In genomic region chrX:136321692-136322091, GRCm38 (mm10) we compare ENCODE assay signal across 10 mouse cellular contexts. TPM values are rescaled to one million over a fixed set of nuclear protein-coding genes. Genes with fewer than 3 reads are reported as not detected.
DNase-seq lines count a peak whose midpoint lies in the region; ATAC-seq and TF ChIP-seq lines count a peak whose summit lies in the region.
"Had no signal": no experiment of that assay in that cellular context is flagged by ENCODE, and none has a peak within 500 bp of the region (broad histone marks: within the 10 kb centered on the region; RNA-seq: fewer than 3 reads in every experiment).

No protein-coding gene starts in this region.

- DNase-seq in kidney, adult 11 months, result peak; percentile 5
- peak; percentile 61 for DNase-seq in MN1 (ENCODE audit: low spot score)
- DNase-seq in cerebellum, adult 9-11 months, result peak; percentile 22
- peak; percentile 37 to 50 for DNase-seq in heart, postnatal 36 days
- DNase-seq in left cerebral cortex, adult 2 months (ENCODE audit: extremely low spot score in 1 of 2, low spot score in 2 of 2), result peak; percentile 46 to 71
- peak; percentile 61 for DNase-seq in midbrain, postnatal 0 days (ENCODE audit: low spot score)
- peak; percentile 9 to 27 for DNase-seq in thymus, postnatal 10 days (ENCODE audit: low spot score in 2 of 2)

- ATAC-seq in kidney, embryonic 16.5 days (ENCODE audit: low FRiP score, low TSS enrichment), result no peak
- no peak for ATAC-seq in midbrain, postnatal 0 days (ENCODE audit: low FRiP score)

- H3K4me2 ChIP-seq in kidney, embryonic 16.5 days (replicated peaks; ENCODE audit: low read depth, low read length), result no peak overlapping the region
- no peak overlapping the region for H3K4me2 ChIP-seq in midbrain, postnatal 0 days (ENCODE audit: low read depth, low read length, poor library complexity, severe bottlenecking)
- H3K4me2 ChIP-seq: embryonic facial prominence, embryonic 13.5 days had no signal

- H3K36me3 ChIP-seq in kidney, embryonic 16.5 days (ENCODE audit: insufficient read depth, low read length), result no peaks in the 10 kb centered on the region
- H3K36me3 ChIP-seq in midbrain, postnatal 0 days (ENCODE audit: insufficient read depth, low read length), result no peaks in the 10 kb centered on the region
- H3K36me3 ChIP-seq: embryonic facial prominence, embryonic 13.5 days had no signal

- no peaks in the 10 kb centered on the region for H3K9me3 ChIP-seq in kidney, embryonic 16.5 days (ENCODE audit: low read length)
- H3K9me3 ChIP-seq in midbrain, postnatal 0 days (ENCODE audit: low read length), result no peaks in the 10 kb centered on the region
- H3K9me3 ChIP-seq: embryonic facial prominence, embryonic 13.5 days; megakaryocyte, embryonic 14.5 days had no signal

- 7% methylated on average over 3 of the region's 3 CpGs for WGBS in kidney, embryonic 16.5 days
- 10% methylated on average over 3 of the region's 3 CpGs for WGBS in midbrain, postnatal 0 days

- TF ChIP-seq CTCF in left cerebral cortex, adult 2 months (IDR thresholded peaks at IDR 0.05), result peak; percentile 82
- peak; percentile 85 for TF ChIP-seq CTCF in midbrain, postnatal 0 days (IDR thresholded peaks at IDR 0.05)

- intact Hi-C loops in heart, postnatal 36 days (cut with DNase I), result loop anchor here (1.0 to 5.0 kb wide), 3 partner anchors 84 to 274 kb away; no protein-coding TSS in a partner anchor
- intact Hi-C loops in left cerebral cortex, adult 2 months (cut with DNase I), result no loop called here

- H3K27me3 ChIP-seq in kidney, embryonic 16.5 days (ENCODE audit: insufficient read depth, low read length), result peaks cover 8% of the 10 kb centered on the region; the same call in 1 of the 2 replicates
- H3K27me3 ChIP-seq in midbrain, postnatal 0 days (ENCODE audit: insufficient read depth, low read length), result no peaks in the 10 kb centered on the region
- H3K27me3 ChIP-seq: embryonic facial prominence, embryonic 13.5 days; megakaryocyte, embryonic 14.5 days had no signal

- H3K9ac ChIP-seq in kidney, embryonic 16.5 days (replicated peaks; ENCODE audit: low read length), result no peak overlapping the region
- H3K9ac ChIP-seq in midbrain, postnatal 0 days (replicated peaks; ENCODE audit: low read length, poor library complexity, severe bottlenecking), result no peak overlapping the region
- H3K9ac ChIP-seq: embryonic facial prominence, embryonic 13.5 days had no signal

- H3K4me1 ChIP-seq in kidney, embryonic 16.5 days (ENCODE audit: insufficient read depth, low read length), result no peaks in the 10 kb centered on the region
- H3K4me1 ChIP-seq in midbrain, postnatal 0 days (ENCODE audit: insufficient read depth, low read length), result no peaks in the 10 kb centered on the region
- H3K4me1 ChIP-seq: embryonic facial prominence, embryonic 13.5 days; megakaryocyte, embryonic 14.5 days had no signal

- H3K4me3 ChIP-seq in kidney, embryonic 16.5 days (ENCODE audit: low read length), result no peak overlapping the region
- no peak overlapping the region for H3K4me3 ChIP-seq in left cerebral cortex, adult 2 months
- H3K4me3 ChIP-seq in midbrain, postnatal 0 days (ENCODE audit: low read depth, low read length), result no peak overlapping the region
- H3K4me3 ChIP-seq: embryonic facial prominence, embryonic 13.5 days; megakaryocyte, embryonic 14.5 days had no signal

- no peak overlapping the region for H3K27ac ChIP-seq in kidney, embryonic 16.5 days (ENCODE audit: low read length)
- H3K27ac ChIP-seq in left cerebral cortex, adult 2 months, result no peak overlapping the region
- no peak overlapping the region for H3K27ac ChIP-seq in midbrain, postnatal 0 days (ENCODE audit: low read depth, low read length)
- H3K27ac ChIP-seq: embryonic facial prominence, embryonic 13.5 days had no signal

RNA-seq across cellular contexts. Expression of gene Bex3, which starts 51.6 kb away (rescaled TPM):
- polyA plus RNA-seq in kidney, embryonic 16.5 days (2015; fragmentation: Nextera tagmentation; extraction: Ambion mirVana), result 441 and 452 TPM in 2 replicates
- 10 to 100 TPM in 1 of 2 experiments, 1 to 10 TPM in 1; 8.3 to 15.1 TPM for total RNA-seq in heart, postnatal 36 days (2021)
- 100 to 1,000 TPM; 276 to 281 TPM for total RNA-seq in left cerebral cortex, adult 2 months (2021)
- total RNA-seq in midbrain, postnatal 0 days (2014; rRNA removed), result 305 and 324 TPM in 2 replicates
- 916 and 923 TPM in 2 replicates for polyA plus RNA-seq in midbrain, postnatal 0 days (2015; fragmentation: Nextera tagmentation; extraction: Ambion mirVana)

Comparison
In these comparisons a context has a peak if more than half of its experiments do, and no peak if none do; other contexts are left out.
1. DNase-seq: peak in every context shown above with its lines; median percentile 61 in MN1; 61 in midbrain, postnatal 0 days; 58 in left cerebral cortex, adult 2 months; 44 in heart, postnatal 36 days; 22 in cerebellum, adult 9-11 months; 18 in thymus, postnatal 10 days; 5 in kidney, adult 11 months.
2. RNA of gene Bex3, which starts 51.6 kb away (total RNA-seq): 305 to 324 TPM in midbrain, postnatal 0 days and 276 to 281 TPM in left cerebral cortex, adult 2 months; 8.3 to 15.1 TPM in heart, postnatal 36 days; every median in the first group is over 10 times any median in the second.